Mouse (Mus musculus): Measurements from ENCODE around the gene D130043K22Rik.
A peak's percentile ranks its signal among the peaks of the same experiment; 100 is the strongest.

The D130043K22Rik gene

GRCm38 (mm10) chr13:24892516-24892915 is 47.6 kb downstream of the D130043K22Rik start:
- DNase-seq (ENCODE audit: low spot score in 2 of 2) = no peak

GRCm38 (mm10) chr13:24893880-24894279 is 48.9 kb downstream of the D130043K22Rik start:
- no peak for DNase-seq (ENCODE audit: low spot score in 2 of 2)

GRCm38 (mm10) chr13:24901916-24902315 is 57.0 kb downstream of the D130043K22Rik start:
- DNase-seq (ENCODE audit: low spot score in 2 of 2) = no peak

- DNase-seq (ENCODE audit: low spot score in 2 of 2) = no peak
Observed at GRCm38 (mm10) chr13:24903412-24903811, 58.5 kb downstream of the D130043K22Rik start.

- no peak for DNase-seq (ENCODE audit: low spot score in 2 of 2)
Observed at GRCm38 (mm10) chr13:24905422-24905821, 60.5 kb downstream of the D130043K22Rik start.

GRCm38 (mm10) chr13:24906831-24907570 is 62.1 kb downstream of the D130043K22Rik start:
- DNase-seq (ENCODE audit: low spot score in 2 of 2) = no peak

- DNase-seq (ENCODE audit: low spot score in 2 of 2) = no peak
Observed at GRCm38 (mm10) chr13:24909112-24909511, 64.2 kb downstream of the D130043K22Rik start.

GRCm38 (mm10) chr13:24913576-24913975 is 68.6 kb downstream of the D130043K22Rik start:
- DNase-seq (ENCODE audit: low spot score in 2 of 2) = no peak

GRCm38 (mm10) chr13:24914915-24915314 is 70.0 kb downstream of the D130043K22Rik start:
- DNase-seq (ENCODE audit: low spot score in 2 of 2) = no peak

GRCm38 (mm10) chr13:24915831-24916230 is 70.9 kb downstream of the D130043K22Rik start:
- no peak for DNase-seq (ENCODE audit: low spot score in 2 of 2)

- DNase-seq (ENCODE audit: low spot score in 2 of 2) = peak in 1 of 2 experiments; percentile 22
Observed at GRCm38 (mm10) chr13:24920333-24920977, 75.5 kb downstream of the D130043K22Rik start.

- DNase-seq (ENCODE audit: low spot score in 2 of 2) = no peak
Observed at GRCm38 (mm10) chr13:24921281-24921680, 76.3 kb downstream of the D130043K22Rik start.

GRCm38 (mm10) chr13:24923991-24924390 is 79.1 kb downstream of the D130043K22Rik start:
- DNase-seq (ENCODE audit: low spot score in 2 of 2) = no peak

- DNase-seq (ENCODE audit: low spot score in 2 of 2) = no peak
Observed at GRCm38 (mm10) chr13:24930591-24930990, 85.7 kb downstream of the D130043K22Rik start.

GRCm38 (mm10) chr13:24933199-24933598 is 88.3 kb downstream of the D130043K22Rik start:
- DNase-seq (ENCODE audit: low spot score in 2 of 2) = no peak

GRCm38 (mm10) chr13:24936772-24937107 is 91.8 kb downstream of the D130043K22Rik start:
- no peak for DNase-seq (ENCODE audit: low spot score in 2 of 2)

GRCm38 (mm10) chr13:24937108-24937838 is 92.3 kb downstream of the D130043K22Rik start, which contains the start of gene Aldh5a1:
Gene Aldh5a1, minus strand, starts transcription at chr13:24937661.
- peak; percentile 55 to 70 for DNase-seq (ENCODE audit: low spot score in 2 of 2)

GRCm38 (mm10) chr13:24937839-24938166 is 92.9 kb downstream of the D130043K22Rik start:
- no peak for DNase-seq (ENCODE audit: low spot score in 2 of 2)

- peak; percentile 52 to 74 for DNase-seq (ENCODE audit: low spot score in 2 of 2)
Observed at GRCm38 (mm10) chr13:24938683-24939082, 93.7 kb downstream of the D130043K22Rik start.

- DNase-seq (ENCODE audit: low spot score in 2 of 2) = no peak
Observed at GRCm38 (mm10) chr13:24939472-24939871, 94.5 kb downstream of the D130043K22Rik start.

- peak in 1 of 2 experiments; percentile 17 for DNase-seq (ENCODE audit: low spot score in 2 of 2)
Observed at GRCm38 (mm10) chr13:24942512-24943282, 97.8 kb downstream of the D130043K22Rik start, which contains the start of gene Gpld1. Gene Gpld1, plus strand, starts transcription at chr13:24943152.

GRCm38 (mm10) chr13:24943303-24943702 is 98.4 kb downstream of the D130043K22Rik start:
- DNase-seq (ENCODE audit: low spot score in 2 of 2) = no peak

All from frontal cortex, postnatal 14 days (tissue).